Comparison of ENCODE assay signal across 19 mouse cellular contexts in the genomic region with DNA sequence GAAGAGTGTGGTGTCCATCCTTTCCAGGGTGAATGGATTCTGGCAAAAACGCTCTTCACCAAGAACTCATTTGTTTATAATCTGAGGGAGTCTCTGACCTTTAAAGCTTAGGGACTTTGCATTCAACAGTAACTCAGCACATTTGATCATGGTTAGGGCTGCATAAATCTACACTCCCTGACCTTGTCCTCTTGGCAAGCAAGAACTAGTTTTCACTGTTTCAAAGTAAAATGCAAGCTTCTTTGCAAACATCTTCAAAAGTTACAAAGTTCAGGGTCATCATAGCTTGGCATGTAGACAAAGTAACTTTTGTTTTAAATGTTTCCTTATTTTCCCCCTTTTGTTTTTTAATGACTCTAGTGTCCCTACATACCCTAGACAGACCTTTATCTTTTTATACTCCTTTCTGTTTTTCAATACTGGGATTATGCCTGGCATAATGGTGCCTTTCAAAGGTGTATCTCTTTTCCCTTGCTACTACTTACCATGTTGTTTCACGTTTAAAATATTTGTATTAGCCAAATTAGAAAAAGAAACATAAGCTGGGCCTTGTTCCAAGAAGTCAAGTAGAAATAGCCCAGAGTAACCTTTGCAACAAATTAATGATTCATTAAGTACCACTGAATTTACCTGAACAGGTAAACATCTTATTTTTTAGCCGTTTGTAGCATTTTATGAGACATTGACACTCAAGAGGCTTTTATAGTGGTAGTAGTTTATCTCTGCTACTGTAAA.
"Had no signal": no experiment of that assay in that cellular context is flagged by ENCODE, and none has a peak within 500 bp of the region (broad histone marks: within the 10 kb centered on the region; RNA-seq: fewer than 3 reads in every experiment).

No protein-coding gene starts in this region.

- H3K27me3 ChIP-seq: midbrain, embryonic 12.5 days; neural tube, embryonic 13.5 days; neural tube, embryonic 15.5 days had no signal

- H3K4me2 ChIP-seq: lung, embryonic 14.5 days; midbrain, embryonic 12.5 days; neural tube, embryonic 13.5 days; neural tube, embryonic 15.5 days had no signal

- ATAC-seq: midbrain, embryonic 16.5 days had no signal

- H3K9ac ChIP-seq: lung, embryonic 14.5 days; midbrain, embryonic 12.5 days; neural tube, embryonic 13.5 days; neural tube, embryonic 15.5 days had no signal

- H3K4me1 ChIP-seq: midbrain, embryonic 10.5 days; midbrain, embryonic 12.5 days; neural tube, embryonic 13.5 days; neural tube, embryonic 15.5 days had no signal

- H3K9me3 ChIP-seq: midbrain, embryonic 10.5 days; midbrain, embryonic 12.5 days; neural tube, embryonic 13.5 days; neural tube, embryonic 15.5 days had no signal

- DNase-seq: lung, adult 18-20 months; lung, embryonic 14.5 days; lung, postnatal 10 days; lung, postnatal 4 days; midbrain, embryonic 14.5 days; retina, postnatal 1 day; right cerebral cortex, adult 18-20 months; right cerebral cortex, postnatal 25 days; right cerebral cortex, postnatal 4 days; spleen, adult 18-20 months; thymus, adult 18-20 months; thymus, postnatal 14 days; thymus, postnatal 36 days had no signal

- H3K27ac ChIP-seq: midbrain, embryonic 10.5 days; midbrain, embryonic 12.5 days; neural tube, embryonic 13.5 days; neural tube, embryonic 15.5 days had no signal

- H3K36me3 ChIP-seq: midbrain, embryonic 10.5 days; midbrain, embryonic 12.5 days; neural tube, embryonic 13.5 days; neural tube, embryonic 15.5 days had no signal

- H3K4me3 ChIP-seq: midbrain, embryonic 10.5 days; midbrain, embryonic 12.5 days; myocyte; neural tube, embryonic 13.5 days; neural tube, embryonic 15.5 days had no signal
